Mouse (Mus musculus) small intestine, adult 2 months (tissue): Measurements from ENCODE around the gene Pagr1b.

ENCODE experiments used
- CTCF ChIP-seq: fragments of 200-500 bp; IDR thresholded peaks from 2 replicates; pipeline ENCODE4 v1.5.1; 2012; ENCODE audit warnings: low read depth, mild to moderate bottlenecking, control low read depth, inconsistent platforms, low read length, moderate library complexity, mixed read lengths; ENCODE audit not compliant: insufficient replicate concordance, insufficient read length; ENCODE audit errors: extremely low read depth
- POLR2A ChIP-seq: fragments of 200-500 bp; IDR thresholded peaks from 2 replicates; pipeline ENCODE4 v1.6.1; 2012; ENCODE audit warnings: low read depth, mild to moderate bottlenecking, control low read depth, inconsistent platforms, low read length, moderate library complexity

DNA sequence TGATC is at the start of gene Pagr1b:
- TF ChIP-seq CTCF = no peak
- no peak for TF ChIP-seq POLR2A
